Mouse (Mus musculus) splenic B cell, adult 2 months (primary cell): ENCODE measurements around the gene Zbtb11.

Experiments used
- DNase-seq: peaks from one replicate; pipeline ENCODE4 v3.0.0-alpha.2; 2011; ENCODE audit warnings: low read depth, low spot score
- H3K27me3 ChIP-seq: 2 replicates; pipeline ENCODE4 v1.6.1; 2012; ENCODE audit warnings: mild to moderate bottlenecking, low read length, moderate library complexity, mixed read lengths; ENCODE audit not compliant: control insufficient read depth, poor library complexity, insufficient read depth, severe bottlenecking
- H3K36me3 ChIP-seq: 2 replicates; pipeline ENCODE4 v1.6.1; 2012; ENCODE audit warnings: mild to moderate bottlenecking, low read length, moderate library complexity, mixed read lengths; ENCODE audit not compliant: control insufficient read depth, poor library complexity, insufficient read depth, severe bottlenecking

Zbtb11 gene

GRCm38 (mm10) chr16:56055911-56056310, 82.2 kb downstream of the Zbtb11 start:
- Histone ChIP-seq H3K27me3 (no peaks in the 10 kb centered on the region), H3K36me3 (no peaks in the 10 kb centered on the region)
- DNase-seq: no peak

GRCm38 (mm10) chr16:56056944-56057590, 83.4 kb downstream of the Zbtb11 start:
- H3K36me3 ChIP-seq: no peaks in the 10 kb centered on the region
- no peak for DNase-seq
- no peaks in the 10 kb centered on the region for H3K27me3 ChIP-seq

- DNase-seq: no peak
- Histone ChIP-seq H3K36me3 (no peaks in the 10 kb centered on the region), H3K27me3 (no peaks in the 10 kb centered on the region)
These were observed 84.5 kb downstream of the Zbtb11 start for GRCm38 (mm10) chr16:56058151-56058550.
